Mouse (Mus musculus) MEL (cell line): Measurements from ENCODE around the gene Fmnl2. TPM values are rescaled to one million over a fixed set of nuclear protein-coding genes. Genes with fewer than 3 reads are reported as not detected.

Experiments used
- DNase-seq: peaks from one replicate; pipeline ENCODE4 v3.0.0; 2011; ENCODE audit warnings: low read depth, low spot score
- H3K27ac ChIP-seq: 2 replicates; pipeline ENCODE4 v1.5.1; 2012; ENCODE audit warnings: low read depth, mild to moderate bottlenecking, control low read depth, low read length, moderate library complexity; ENCODE audit not compliant: control insufficient read depth
- H3K27me3 ChIP-seq, 2 experiments: fragments of 150-350 bp in 1 of 2; sonication (generic) in 1 of 2; 2 replicates each; pipeline ENCODE4 v1.6.1; 2012; ENCODE audit warnings: low read length in 2 of 2, mild to moderate bottlenecking in 2 of 2, improper control_type of control experiment in 1 of 2, moderate library complexity in 1 of 2; ENCODE audit not compliant: insufficient read depth in 2 of 2, control insufficient read depth in 1 of 2
- H3K36me3 ChIP-seq, 2 experiments: 2 replicates each; pipeline ENCODE4 v1.6.1; 2012 to 2014; ENCODE audit warnings: low read length in 2 of 2, improper control_type of control experiment in 1 of 2, inconsistent platforms in 1 of 2, mild to moderate bottlenecking in 1 of 2; ENCODE audit not compliant: insufficient read depth in 2 of 2, control insufficient read depth in 1 of 2
- H3K4me1 ChIP-seq, 2 experiments: fragments of 150-350 bp in 1 of 2; sonication (generic) in 1 of 2; 2 replicates each; pipeline ENCODE4 v1.6.1; 2012; ENCODE audit warnings: low read length in 2 of 2, improper control_type of control experiment in 1 of 2, mild to moderate bottlenecking in 1 of 2; ENCODE audit not compliant: insufficient read depth in 2 of 2, control insufficient read depth in 1 of 2
- H3K4me3 ChIP-seq, 2 experiments: fragments of 150-350 bp in 1 of 2; sonication (generic) in 1 of 2; 2 replicates each; pipeline ENCODE4 v1.5.1; 2012; ENCODE audit warnings: low read depth in 2 of 2, low read length in 2 of 2, mild to moderate bottlenecking in 2 of 2, moderate library complexity in 2 of 2, control low read depth in 1 of 2, improper control_type of control experiment in 1 of 2; ENCODE audit not compliant: control insufficient read depth in 1 of 2, insufficient read depth in 1 of 2
- H3K79me2 ChIP-seq: 2 replicates; pipeline ENCODE4 v1.6.1; 2012; ENCODE audit warnings: mild to moderate bottlenecking, low read length, moderate library complexity; ENCODE audit not compliant: control insufficient read depth, poor library complexity, insufficient read depth
- H3K9ac ChIP-seq: 2 replicates; pipeline ENCODE4 v1.6.1; 2012; ENCODE audit warnings: low read depth, mild to moderate bottlenecking, control low read depth, low read length, moderate library complexity; ENCODE audit not compliant: control insufficient read depth, poor library complexity, severe bottlenecking
- H3K9me3 ChIP-seq: fragments of 150-350 bp; sonication (generic); replicated peaks from 2 replicates; pipeline ENCODE4 v1.6.1; 2012; ENCODE audit warnings: mild to moderate bottlenecking, low read length, improper control_type of control experiment, moderate library complexity; ENCODE audit not compliant: insufficient read depth
- CTCF ChIP-seq, 3 experiments: IDR thresholded peaks in 2 of 3; conservative IDR thresholded peaks in 1 of 3; 2 replicates each; pipeline ENCODE4 v1.5.1; 2011 to 2012; ENCODE audit warnings: low read length in 3 of 3, low read depth in 2 of 3, mild to moderate bottlenecking in 2 of 3, improper control_type of control experiment in 1 of 3, inconsistent platforms in 1 of 3, mixed read lengths in 1 of 3, moderate library complexity in 1 of 3; ENCODE audit not compliant: control insufficient read depth in 1 of 3, insufficient read depth in 1 of 3, poor library complexity in 1 of 3, severe bottlenecking in 1 of 3
- ELF1 ChIP-seq: IDR thresholded peaks from 2 replicates; pipeline ENCODE4 v1.6.1; 2014; ENCODE audit warnings: low read depth, mild to moderate bottlenecking, inconsistent platforms, low read length, improper control_type of control experiment, moderate library complexity
- ETS1 ChIP-seq: IDR thresholded peaks from 2 replicates; pipeline ENCODE4 v1.6.1; 2012; ENCODE audit warnings: low read depth, mild to moderate bottlenecking, inconsistent platforms, low read length, improper control_type of control experiment, moderate library complexity
- MAX ChIP-seq: IDR thresholded peaks from 2 replicates; pipeline ENCODE4 v1.6.1; 2011; ENCODE audit warnings: low read length, improper control_type of control experiment
- MEF2A ChIP-seq: IDR thresholded peaks from 2 replicates; pipeline ENCODE4 v1.6.1; 2014; ENCODE audit warnings: low read depth, mild to moderate bottlenecking, inconsistent platforms, low read length, improper control_type of control experiment; ENCODE audit not compliant: poor library complexity, insufficient replicate concordance, severe bottlenecking; ENCODE audit errors: extremely low read depth
- MXI1 ChIP-seq: IDR thresholded peaks from 2 replicates; pipeline ENCODE4 v1.6.1; 2011; ENCODE audit warnings: mild to moderate bottlenecking, low read depth, low read length, improper control_type of control experiment
- MYB ChIP-seq: IDR thresholded peaks from 2 replicates; pipeline ENCODE4 v1.6.1; 2011; ENCODE audit warnings: mild to moderate bottlenecking, low read depth, low read length, improper control_type of control experiment
- NELFE ChIP-seq: IDR thresholded peaks from 2 replicates; pipeline ENCODE4 v1.6.1; 2011; ENCODE audit warnings: low read depth, low read length, improper control_type of control experiment
- POLR2AphosphoS5 ChIP-seq: IDR thresholded peaks from 2 replicates; pipeline ENCODE4 v1.6.1; 2012; ENCODE audit warnings: low read depth, borderline replicate concordance, mild to moderate bottlenecking, inconsistent platforms, low read length, moderate library complexity, mixed read lengths
- RAD21 ChIP-seq: IDR thresholded peaks from 2 replicates; pipeline ENCODE4 v1.6.1; 2011; ENCODE audit warnings: mild to moderate bottlenecking, low read depth, low read length, improper control_type of control experiment
- RCOR1 ChIP-seq: IDR thresholded peaks from 2 replicates; pipeline ENCODE4 v1.6.1; 2012; ENCODE audit warnings: low read depth, mild to moderate bottlenecking, inconsistent platforms, low read length, improper control_type of control experiment
- SIN3A ChIP-seq: IDR thresholded peaks from 2 replicates; pipeline ENCODE4 v1.6.1; 2012; ENCODE audit warnings: low read length, improper control_type of control experiment, inconsistent platforms
- SMC3 ChIP-seq: IDR thresholded peaks from 2 replicates; pipeline ENCODE4 v1.6.1; 2011; ENCODE audit warnings: low read depth, low read length, improper control_type of control experiment
- TBP ChIP-seq: IDR thresholded peaks from 2 replicates; pipeline ENCODE4 v1.8.0; 2011; ENCODE audit warnings: low read depth, low read length, improper control_type of control experiment
- USF1 ChIP-seq: IDR thresholded peaks from 2 replicates; pipeline ENCODE4 v1.6.1; 2014; ENCODE audit warnings: low read depth, mild to moderate bottlenecking, inconsistent platforms, low read length, improper control_type of control experiment, moderate library complexity
- ZMIZ1 ChIP-seq: IDR thresholded peaks from 2 replicates; pipeline ENCODE4 v1.6.1; 2012; ENCODE audit warnings: low read depth, mild to moderate bottlenecking, inconsistent platforms, low read length, improper control_type of control experiment, moderate library complexity
- ZNF384 ChIP-seq: IDR thresholded peaks from 2 replicates; pipeline ENCODE4 v1.6.1; 2012; ENCODE audit warnings: low read depth, mild to moderate bottlenecking, inconsistent platforms, low read length, improper control_type of control experiment
- polyA plus RNA-seq, 2 experiments: library from polyadenylated mRNA; stranded (reverse) in 1 of 2; unstranded in 1 of 2; fragments of >175 nt in 1 of 2; fragments of >200 nt in 1 of 2; gene quantifications; 2 replicates each; pipeline versions ENCODE4 v1.2.1 to v1.2.4; 2012; ENCODE audit warnings: low replicate concordance in 2 of 2, low read depth in 1 of 2; ENCODE audit not compliant: insufficient read length in 2 of 2, insufficient read depth in 1 of 2, missing spikeins in 1 of 2
- total RNA-seq: library from RNA; depleted of rRNA; stranded (reverse); fragments of 300-350 nt; gene quantifications from 2 replicates; pipeline ENCODE4 v1.2.3, GENCODE M21; 2012

Gene Fmnl2
- total and polyA plus RNA-seq, 3 experiments, result not detected

DNA sequence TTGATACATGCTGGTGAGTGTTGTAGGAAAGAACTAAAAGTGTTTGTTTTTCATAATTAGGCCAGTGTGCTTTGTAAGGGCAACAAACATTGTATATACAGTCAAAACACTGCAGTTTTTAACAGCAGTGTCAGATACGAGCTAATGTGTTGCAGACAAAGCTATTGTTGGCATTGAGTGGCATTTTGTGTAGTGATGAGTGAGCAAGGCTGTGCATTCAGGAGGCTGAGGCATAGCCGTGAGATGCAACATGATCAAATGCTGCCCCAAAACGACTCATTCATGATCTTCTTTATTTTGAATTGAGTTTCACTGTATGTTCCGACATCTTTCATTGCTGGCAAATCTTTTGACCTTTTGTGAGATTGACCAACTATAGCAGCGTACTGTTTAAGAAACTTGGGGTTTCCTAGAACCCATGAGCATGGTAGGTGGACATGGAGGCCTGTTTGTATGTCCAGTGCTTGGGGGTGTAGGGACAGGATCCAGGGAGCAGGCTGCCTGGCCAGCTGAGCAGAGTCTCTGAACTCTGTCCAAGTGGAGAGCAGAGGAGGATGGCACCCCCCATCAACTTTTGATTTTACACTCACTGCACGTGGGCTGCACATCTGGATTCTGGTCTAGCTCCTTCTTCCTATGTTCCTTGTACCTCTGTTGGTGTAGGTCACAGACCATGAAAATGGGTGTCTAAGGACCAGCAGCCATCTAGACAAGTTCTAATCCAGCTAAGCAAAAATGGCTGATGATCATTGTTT is 120.4 kb downstream of the Fmnl2 start:
- no peaks in the 10 kb centered on the region for H3K4me1 ChIP-seq
- H3K27ac ChIP-seq, result no peak overlapping the region
- H3K9me3 ChIP-seq, result no peaks in the 10 kb centered on the region
- DNase-seq, result no peak
- no peaks in the 10 kb centered on the region for H3K36me3 ChIP-seq
- no peaks in the 10 kb centered on the region for H3K27me3 ChIP-seq
- H3K9ac ChIP-seq, result no peak overlapping the region
- TF ChIP-seq ZMIZ1, result no peak
- no peak for TF ChIP-seq SMC3
- no peaks in the 10 kb centered on the region for H3K79me2 ChIP-seq
- no peak overlapping the region for H3K4me3 ChIP-seq

DNA sequence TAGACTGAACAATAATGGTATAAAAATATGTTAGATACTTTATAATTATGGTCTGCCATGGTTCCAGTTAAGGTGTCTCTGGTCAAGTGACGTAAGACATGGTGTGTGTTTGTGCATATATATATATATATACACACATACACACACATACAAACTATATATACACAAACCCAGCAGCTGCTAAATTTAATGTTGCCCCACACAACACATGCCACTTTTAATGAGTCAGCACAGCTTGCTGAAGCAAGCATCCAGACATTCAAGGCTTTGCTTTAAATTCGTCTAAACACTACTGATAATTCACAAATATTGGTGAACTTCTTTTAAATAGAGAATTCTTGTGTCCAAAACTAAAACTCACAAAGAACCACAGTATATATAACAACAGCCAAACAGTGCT is 121.1 kb downstream of the Fmnl2 start:
- no peak overlapping the region for H3K4me3 ChIP-seq
- no peak for TF ChIP-seq ELF1
- no peak for TF ChIP-seq TBP
- TF ChIP-seq MEF2A, result no peak
- no peak for TF ChIP-seq MYB
- no peak for TF ChIP-seq POLR2AphosphoS5
- no peak for TF ChIP-seq USF1
- TF ChIP-seq ETS1, result no peak
- no peak for TF ChIP-seq SIN3A
- TF ChIP-seq RCOR1, result no peak
- TF ChIP-seq MXI1, result no peak
- TF ChIP-seq NELFE, result no peak
- no peak for TF ChIP-seq MAX
- TF ChIP-seq CTCF (IDR thresholded peaks at IDR 0.05 in 2 of 3, conservative IDR thresholded peaks at IDR 0.05 in 1 of 3; ENCODE audit: control insufficient read depth in 1 of 3, insufficient read depth in 1 of 3, low read depth in 2 of 3, low read length in 3 of 3, poor library complexity in 1 of 3, severe bottlenecking in 1 of 3), result no peak
- TF ChIP-seq RAD21, result no peak
- TF ChIP-seq ZNF384, result no peak
- TF ChIP-seq ZMIZ1, result no peak
- no peaks in the 10 kb centered on the region for H3K27me3 ChIP-seq
- no peak overlapping the region for H3K9ac ChIP-seq
- H3K36me3 ChIP-seq, result no peaks in the 10 kb centered on the region
- H3K9me3 ChIP-seq, result no peaks in the 10 kb centered on the region
- no peaks in the 10 kb centered on the region for H3K79me2 ChIP-seq
- no peak for DNase-seq
- no peaks in the 10 kb centered on the region for H3K4me1 ChIP-seq
- no peak overlapping the region for H3K27ac ChIP-seq
